Mouse (Mus musculus) right cerebral cortex, adult 2 months (tissue): Measurements from ENCODE around the gene Glmp.
"Not testable (repeated sequence)": the region's sequence is repeated elsewhere in the genome, so short reads cannot be mapped to it uniquely, and the experiment has no call there.

ENCODE experiments used
- DNase-seq, 2 experiments: peaks; one replicate each; pipeline ENCODE4 v3.0.0; 2021 to 2022; ENCODE audit warnings: low spot score in 2 of 2

The Glmp gene

DNA sequence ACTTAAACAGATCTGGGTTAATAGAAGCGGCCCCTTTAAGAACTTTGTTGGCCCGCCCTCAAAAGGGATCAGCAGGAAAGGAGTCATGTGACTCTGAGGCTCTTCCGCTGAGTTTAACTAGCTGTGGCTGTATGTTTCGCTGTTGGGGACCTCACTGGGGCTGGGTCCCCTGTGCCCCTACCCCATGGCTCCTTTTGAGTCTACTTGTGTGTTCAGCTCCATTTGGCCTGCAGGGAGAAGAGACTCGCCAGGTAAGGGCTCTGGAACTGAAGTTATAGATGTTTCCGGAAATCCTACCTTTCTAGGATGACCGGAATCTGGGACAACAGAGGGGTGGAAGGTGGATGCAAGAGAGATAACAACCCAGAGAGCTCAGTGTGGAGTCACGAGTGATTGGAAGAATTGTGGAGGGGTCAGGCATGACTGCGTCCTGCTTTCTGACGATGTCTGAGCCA is at the start of gene Glmp:
Gene Glmp, plus strand, starts transcription at position 73 of the 455 bp plus-strand sequence.
- peak; percentile 59 to 69 for DNase-seq

GRCm38 (mm10) chr3:88276121-88276520 is 48.7 kb upstream of the Glmp start:
- DNase-seq, result no peak

DNA sequence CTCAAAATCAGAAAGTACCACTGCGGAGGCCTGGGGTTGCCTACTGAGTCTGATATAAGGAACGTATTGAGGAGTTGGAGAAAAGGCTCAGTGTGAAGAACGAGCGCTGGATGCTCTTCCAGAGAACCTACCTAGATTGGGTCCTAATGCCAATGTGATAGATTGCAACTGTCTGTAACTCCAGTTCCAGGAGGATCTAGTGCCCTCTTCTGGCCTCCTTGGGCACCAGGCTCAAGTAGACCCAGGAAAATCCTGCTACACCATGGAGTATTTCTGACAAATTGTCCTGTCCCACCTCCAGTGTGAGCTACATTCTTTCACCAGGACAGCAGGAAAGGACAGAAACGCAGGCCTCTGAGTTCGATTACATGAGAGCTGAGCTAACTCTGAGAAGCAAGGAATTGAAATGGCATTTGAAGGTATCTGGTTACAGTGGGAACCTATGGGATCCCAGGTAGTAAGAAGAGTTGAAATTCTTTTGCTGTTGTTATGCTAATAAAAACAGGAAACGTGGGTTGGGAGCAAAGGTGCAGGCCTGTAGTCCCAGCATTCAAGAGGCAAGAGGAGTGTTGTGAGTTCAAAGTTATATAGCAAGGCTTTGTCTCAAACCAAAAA is 48.2 kb upstream of the Glmp start:
- DNase-seq, result peak; percentile 31 to 40

GRCm38 (mm10) chr3:88280035-88280434 is 44.8 kb upstream of the Glmp start:
- no peak for DNase-seq

- DNase-seq, result not testable (repeated sequence)
These were observed 43.5 kb upstream of the Glmp start for GRCm38 (mm10) chr3:88281141-88281916.

GRCm38 (mm10) chr3:88284815-88285564 is 39.8 kb upstream of the Glmp start:
- not testable (repeated sequence) for DNase-seq

GRCm38 (mm10) chr3:88285565-88285895 is 39.3 kb upstream of the Glmp start:
- DNase-seq, result not testable (repeated sequence)

DNA sequence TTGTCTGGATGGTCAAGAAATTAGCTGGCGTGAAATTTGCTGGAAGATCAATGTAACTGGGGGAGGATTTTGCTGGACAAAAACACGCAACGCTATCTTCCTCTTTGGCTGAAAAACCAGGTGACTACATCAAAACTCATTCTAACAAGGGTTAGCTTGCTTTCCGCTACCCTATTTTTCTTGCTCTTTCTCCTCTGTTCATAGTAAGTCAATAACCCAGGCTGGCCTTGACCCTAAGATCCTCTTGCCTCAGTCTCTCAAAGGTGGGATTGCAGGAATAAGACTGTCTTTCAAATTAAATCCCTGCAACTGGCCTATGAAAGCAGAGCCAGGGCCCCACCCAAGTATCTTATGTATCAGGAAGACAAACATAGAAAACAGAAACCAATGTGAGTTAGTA is 37.7 kb upstream of the Glmp start, which contains the start of gene Gm38392:
Gene Gm38392, minus strand, starts transcription at position 101 of the 400 bp plus-strand sequence.
- no peak for DNase-seq

DNA sequence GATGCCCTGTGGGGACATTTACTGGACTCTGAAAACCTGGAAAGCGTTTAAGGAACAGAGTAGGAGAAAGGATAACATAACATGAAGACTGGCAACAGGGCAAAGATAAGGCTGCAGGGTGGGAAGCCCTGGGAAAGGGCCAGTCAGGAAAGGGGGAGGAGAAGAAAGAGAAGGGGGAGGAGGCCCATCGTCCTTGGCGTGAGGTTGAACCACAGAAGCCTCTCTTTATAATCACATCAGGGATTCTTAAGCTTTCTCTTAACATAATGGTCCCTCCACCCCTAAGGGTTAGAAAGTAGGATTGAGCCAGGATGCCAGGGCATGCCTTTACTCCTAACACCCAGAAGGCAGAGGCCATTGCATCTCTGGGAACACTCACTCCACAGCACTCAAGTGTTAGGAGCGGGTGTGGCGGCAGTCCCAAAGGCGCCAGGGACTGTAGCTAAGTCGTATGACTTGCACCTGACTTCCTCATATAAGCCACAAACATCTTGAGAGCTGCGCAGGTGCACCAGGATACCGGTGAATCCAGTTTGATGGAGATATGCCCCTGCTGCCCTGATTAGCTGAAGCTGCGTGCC is 36.6 kb upstream of the Glmp start:
- not testable (repeated sequence) for DNase-seq

- DNase-seq, result peak; percentile 15 to 17
These were observed 32.9 kb upstream of the Glmp start for GRCm38 (mm10) chr3:88291970-88292369.

GRCm38 (mm10) chr3:88295272-88295671 is 29.6 kb upstream of the Glmp start:
- not testable (repeated sequence) for DNase-seq

DNA sequence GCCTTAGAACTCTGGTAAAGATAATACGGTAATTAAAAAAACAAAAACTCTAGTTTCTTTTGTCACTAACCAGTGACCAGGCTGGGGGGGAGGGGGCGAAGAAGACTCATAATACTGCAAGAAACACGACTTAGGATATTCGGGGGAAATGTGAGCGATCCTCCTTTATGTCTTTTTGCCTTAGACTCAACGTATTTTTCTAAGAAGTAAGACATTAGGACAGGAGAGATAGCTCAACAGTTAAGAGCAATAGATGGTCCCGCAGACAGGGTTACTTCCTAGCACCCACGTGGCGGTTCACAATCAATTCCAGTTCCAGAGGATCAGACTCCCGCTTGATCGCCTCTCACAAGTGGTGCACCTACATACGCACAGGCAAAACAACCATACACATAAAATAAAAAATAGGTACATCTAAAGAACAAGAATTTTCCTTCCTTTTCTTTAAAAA is 28.7 kb upstream of the Glmp start:
- DNase-seq, result no peak

DNA sequence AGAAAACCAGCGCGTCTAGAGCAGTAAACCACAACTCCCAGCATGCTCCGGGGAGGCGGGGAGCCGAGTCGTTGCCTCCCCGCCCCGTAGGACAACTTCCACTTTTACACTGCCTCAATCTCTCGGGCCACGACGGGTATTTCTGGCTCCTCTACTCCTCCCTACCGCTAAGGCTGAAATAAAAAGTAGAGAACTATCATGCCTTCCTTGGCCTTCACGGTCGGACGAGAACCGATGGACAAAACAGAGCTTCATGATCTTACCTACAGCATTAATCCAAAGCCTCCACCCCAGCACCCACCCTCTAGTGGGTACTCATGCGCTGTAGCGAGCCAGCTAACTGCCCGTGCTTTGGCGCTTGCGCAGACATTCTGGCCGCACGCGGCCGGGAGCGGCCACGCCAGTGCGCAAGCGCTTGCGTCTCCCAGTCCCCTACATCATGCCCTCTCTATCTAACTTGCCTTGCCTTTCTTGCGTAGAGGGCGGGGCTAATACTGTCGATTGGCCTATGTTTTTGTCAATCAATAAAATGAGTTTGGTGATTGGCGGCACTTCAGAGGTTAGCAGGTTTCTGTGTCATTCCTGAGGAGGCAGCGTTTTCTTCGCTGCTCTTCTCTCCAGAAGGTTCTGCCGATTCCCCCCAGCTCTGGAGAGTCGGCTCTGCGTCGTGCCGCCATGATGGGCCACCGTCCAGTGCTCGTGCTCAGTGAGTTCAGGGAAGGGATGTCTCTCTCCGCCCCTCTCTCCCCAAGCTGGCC is 28.1 kb upstream of the Glmp start, which contains the start of the genes Tsacc and Cct3:
Gene Tsacc, minus strand, starts transcription at position 439 of the 758 bp plus-strand sequence.
Gene Cct3, plus strand, starts transcription at position 556 of the 758 bp plus-strand sequence.
- peak; percentile 94 to 97 for DNase-seq

DNA sequence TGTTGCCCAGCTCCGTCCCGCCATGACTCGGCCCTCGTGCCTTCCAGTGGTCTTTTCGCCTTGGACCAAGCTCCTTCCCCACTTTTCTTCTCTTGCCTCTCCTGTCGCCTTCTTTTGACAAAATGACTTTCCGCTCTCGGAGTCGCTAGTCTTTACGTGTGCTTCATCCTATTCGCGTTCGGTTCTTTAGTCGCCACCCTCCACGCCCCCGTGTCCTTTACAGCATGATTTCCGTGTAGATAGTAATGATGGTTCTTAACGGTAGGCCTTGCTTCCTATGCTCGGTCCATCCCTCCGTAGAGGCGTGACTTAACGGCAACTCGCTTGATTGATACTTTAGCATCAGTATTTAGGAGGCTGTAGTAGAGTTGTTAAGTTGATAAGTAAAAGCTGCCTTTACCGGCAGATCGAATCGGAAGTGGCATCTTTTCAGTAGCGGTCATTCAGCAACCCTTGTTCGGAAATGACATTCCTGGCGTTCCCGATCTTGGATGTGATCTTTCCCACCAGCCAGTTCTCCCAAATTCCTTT is 27.4 kb upstream of the Glmp start:
- DNase-seq, result peak; percentile 63 to 69

DNA sequence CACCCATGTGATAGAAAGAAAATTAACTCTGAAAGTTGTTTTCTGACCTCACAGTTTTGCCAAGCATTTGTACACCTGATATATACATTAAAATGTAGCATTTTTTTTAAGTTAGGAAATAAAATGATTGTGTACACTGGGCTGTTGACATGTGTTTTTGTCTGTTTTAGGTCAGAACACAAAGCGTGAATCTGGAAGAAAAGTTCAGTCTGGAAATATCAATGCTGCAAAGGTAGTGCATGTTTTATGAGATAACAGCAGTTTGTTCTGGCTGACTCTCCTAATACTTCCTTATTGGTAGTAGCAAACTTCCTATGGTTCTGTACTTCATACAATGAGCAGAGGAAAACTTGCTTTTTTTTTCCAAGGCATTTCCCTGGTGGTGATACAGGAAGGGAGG is 25.7 kb upstream of the Glmp start:
- no peak for DNase-seq

DNA sequence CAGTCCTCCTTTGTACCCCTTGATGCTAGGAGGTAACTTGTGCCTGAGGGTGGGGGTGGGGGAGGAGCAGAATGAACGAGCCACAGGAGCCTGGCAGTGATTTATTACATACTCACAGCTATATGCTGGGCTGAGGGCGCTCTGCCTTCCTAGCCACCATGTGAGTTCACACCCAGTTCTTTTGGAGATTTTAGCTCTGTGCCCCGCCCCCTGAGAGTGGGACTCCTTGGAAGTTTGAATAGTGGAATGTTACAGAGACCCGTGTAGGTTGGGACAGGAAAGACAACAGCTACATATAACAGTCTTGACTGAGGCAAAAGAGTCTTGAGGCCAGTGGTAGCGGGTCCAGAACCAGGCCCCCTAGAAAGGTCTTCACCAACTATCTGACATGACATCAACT is 4.1 kb downstream of the Glmp start:
- no peak for DNase-seq

- no peak for DNase-seq
These were observed 6.5 kb downstream of the Glmp start for GRCm38 (mm10) chr3:88331282-88331681.

DNA sequence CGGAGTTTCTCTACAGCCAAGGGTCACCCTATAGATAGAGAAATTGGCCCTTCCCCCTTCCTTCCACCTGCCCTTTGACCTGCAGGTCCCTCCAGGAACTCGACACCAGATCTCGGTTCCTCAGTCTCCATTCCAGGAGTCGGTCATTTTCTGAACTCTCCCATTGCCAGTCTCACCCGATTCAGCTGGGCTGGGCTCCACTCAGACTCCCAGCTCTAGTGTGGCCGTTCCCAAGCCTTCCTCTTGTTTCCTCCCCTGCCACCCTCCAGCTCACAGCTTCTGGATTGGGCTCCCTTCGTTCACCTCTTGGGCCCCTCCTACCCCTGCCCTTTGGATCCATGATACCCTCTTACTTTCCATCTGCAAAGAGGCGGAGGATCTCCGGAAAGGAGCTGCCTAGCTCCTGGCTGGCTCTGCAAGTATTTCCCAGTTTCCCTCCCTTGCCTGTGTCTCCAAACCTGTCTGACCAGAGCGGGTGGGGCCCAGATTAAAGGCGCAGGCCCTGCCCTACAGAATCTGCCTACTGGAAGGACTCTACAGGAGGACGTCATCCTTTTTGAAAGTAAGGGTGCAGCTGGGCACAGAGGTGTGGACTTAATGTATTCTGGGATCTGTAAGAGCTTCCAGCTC is 9.3 kb downstream of the Glmp start:
- DNase-seq, result no peak

DNA sequence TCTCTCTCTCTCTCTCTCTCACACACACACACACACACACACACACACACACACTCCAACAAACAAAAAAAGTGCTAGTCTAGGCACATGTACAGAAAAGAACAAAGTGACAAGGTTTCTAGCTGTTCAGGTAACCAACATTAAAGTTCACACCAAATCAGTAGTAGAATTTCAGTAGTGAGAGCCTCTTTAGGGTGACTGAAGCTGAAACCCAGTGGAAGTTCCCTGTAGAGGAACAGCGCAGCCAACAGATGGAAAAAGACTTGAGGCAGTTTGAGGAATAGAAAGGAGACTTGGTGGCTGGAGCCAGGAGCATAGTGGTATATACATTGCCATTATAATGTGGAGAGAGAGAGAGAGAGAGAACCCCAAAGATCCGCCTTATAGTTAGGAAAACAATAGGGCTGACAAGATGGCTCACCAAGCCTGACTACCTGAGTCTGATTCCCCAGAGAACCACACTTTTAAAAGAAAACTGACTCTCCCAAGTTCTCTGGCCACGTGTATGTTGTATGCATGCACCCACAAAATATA is 10.1 kb downstream of the Glmp start:
- DNase-seq, result no peak

GRCm38 (mm10) chr3:88335436-88336053 is 10.7 kb downstream of the Glmp start:
- peak in 1 of 2 experiments; percentile 22 for DNase-seq
